Mouse (Mus musculus) thymus, adult 2 months (tissue): Measurements from ENCODE around the gene Trip11.

Experiments
- CTCF ChIP-seq: fragments of 200-500 bp; IDR thresholded peaks from 2 replicates; pipeline ENCODE4 v1.5.1; 2012; ENCODE audit warnings: mild to moderate bottlenecking, control low read depth, low read length, moderate library complexity, borderline replicate concordance; ENCODE audit not compliant: control insufficient read depth, poor library complexity, insufficient read depth; ENCODE audit errors: extremely low read depth
- POLR2A ChIP-seq: fragments of 200-500 bp; IDR thresholded peaks from 2 replicates; pipeline ENCODE4 v1.6.1; 2012; ENCODE audit warnings: mild to moderate bottlenecking, low read length, control low read depth, moderate library complexity; ENCODE audit not compliant: control insufficient read depth, poor library complexity, insufficient read depth; ENCODE audit errors: extremely low read depth

DNA sequence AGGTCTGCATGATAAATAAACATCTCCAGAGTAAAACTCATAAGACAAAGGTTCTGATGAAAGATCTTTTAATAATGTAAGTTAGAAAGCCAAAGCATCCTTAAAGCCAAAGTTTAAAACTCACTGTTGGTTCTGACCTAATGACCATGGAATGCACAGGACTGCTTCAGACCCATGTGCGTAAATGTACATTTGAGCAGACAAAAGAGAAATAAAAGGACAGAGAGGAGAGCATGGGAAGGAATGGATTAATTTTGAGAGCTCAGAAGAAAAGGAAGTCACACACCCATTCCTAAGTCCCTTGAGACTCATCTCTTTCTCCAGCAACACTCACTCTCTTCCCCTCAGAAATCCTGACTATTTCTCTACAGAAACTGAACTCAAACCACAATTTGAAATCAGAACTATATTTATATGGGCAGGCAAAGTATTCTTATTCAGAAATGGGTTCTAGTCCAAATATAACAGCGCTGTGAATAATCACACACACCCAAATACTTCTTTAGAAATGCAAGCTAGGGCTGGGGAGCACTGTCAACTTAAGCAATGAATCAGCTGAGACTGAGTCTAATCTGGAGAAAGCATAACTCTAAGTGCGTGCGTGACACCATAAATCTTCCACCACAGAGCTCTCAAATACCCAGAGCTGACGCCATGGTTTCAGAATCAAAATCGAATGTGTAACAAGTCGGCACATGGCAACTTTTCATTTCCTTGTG lies 61.1 kb downstream of the Trip11 start:
- TF ChIP-seq POLR2A (no peak), CTCF (no peak)
